Mouse (Mus musculus) hindbrain, embryonic 15.5 days (tissue): ENCODE data around the gene Sh3tc1. TPM values are rescaled to one million over a fixed set of nuclear protein-coding genes. Genes with fewer than 3 reads are reported as not detected.

Experiments
- ATAC-seq: fragments of 200-750 bp; cut with Nextera tagmentation; 2 replicates; pipeline ENCODE4 v1.8.0; 2017; ENCODE audit warnings: low read depth, moderate number of reproducible peaks, moderate TSS enrichment; ENCODE audit not compliant: low FRiP score
- H3K27ac ChIP-seq: fragments of 300-500 bp; sonication (generic); replicated peaks from 2 replicates; pipeline ENCODE4 v1.5.1; 2015; ENCODE audit warnings: mild to moderate bottlenecking, inconsistent platforms
- H3K27me3 ChIP-seq: fragments of 300-500 bp; sonication (generic); 2 replicates; pipeline ENCODE4 v1.6.1; 2015; ENCODE audit warnings: control low read depth, inconsistent platforms
- H3K36me3 ChIP-seq: fragments of 300-500 bp; sonication (generic); 2 replicates; pipeline ENCODE4 v1.6.1; 2015; ENCODE audit warnings: control low read depth, inconsistent platforms
- H3K4me1 ChIP-seq: fragments of 300-500 bp; sonication (generic); replicated peaks from 2 replicates; pipeline ENCODE4 v1.6.1; 2015; ENCODE audit warnings: control low read depth, inconsistent platforms
- H3K4me2 ChIP-seq: fragments of 300-500 bp; sonication (generic); 2 replicates; pipeline ENCODE4 v1.6.1; 2015; ENCODE audit warnings: moderate library complexity, mild to moderate bottlenecking, inconsistent platforms
- H3K4me3 ChIP-seq: fragments of 300-500 bp; sonication (generic); 2 replicates; pipeline ENCODE4 v1.5.1; 2015; ENCODE audit warnings: mild to moderate bottlenecking, inconsistent platforms
- H3K9ac ChIP-seq: fragments of 300-500 bp; sonication (generic); 2 replicates; pipeline ENCODE4 v1.6.1; 2015; ENCODE audit warnings: inconsistent platforms
- H3K9me3 ChIP-seq: fragments of 300-500 bp; sonication (generic); 2 replicates; pipeline ENCODE4 v1.6.1; 2016; ENCODE audit warnings: control low read depth, inconsistent platforms
- WGBS: fragments of 180-500 bp; shearing (Covaris S2); methylation state at CpG from one replicate; pipeline ENCODE4 v1.1.7; 2015; 5-methylcytosine and 5-hydroxymethylcytosine counted together
- polyA plus RNA-seq: library from polyadenylated mRNA; unstranded; fragments of >200 nt; fragmentation: Nextera tagmentation; extraction: Ambion mirVana; gene quantifications from 2 replicates; pipeline ENCODE4 v1.2.1, GENCODE M21; 2015

Sh3tc1 gene
- polyA plus RNA-seq, 1 experiment from 2014 or later = 2.9 TPM

DNA sequence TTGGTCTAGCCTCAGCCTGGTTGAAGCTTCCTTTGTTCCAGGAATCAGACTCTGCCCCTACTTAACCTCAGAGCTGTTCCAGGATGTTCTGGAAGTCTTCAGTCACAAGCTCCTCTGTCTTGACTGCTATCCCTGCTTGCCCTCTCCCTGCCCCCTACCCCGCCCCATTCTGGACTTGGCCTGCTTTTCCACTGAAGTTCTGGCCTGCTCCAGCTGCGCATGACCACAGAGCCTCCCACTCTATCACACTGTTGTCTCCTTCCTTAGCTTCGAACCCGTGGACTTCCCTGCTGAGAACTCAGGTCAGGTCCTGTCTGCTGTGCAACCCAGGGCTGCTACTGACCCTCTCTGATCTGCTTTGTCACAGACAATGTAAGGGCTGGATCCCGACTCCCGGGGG lies 26.1 kb upstream of the Sh3tc1 start:
- H3K4me2 ChIP-seq = no peak overlapping the region
- no peaks in the 10 kb centered on the region for H3K27me3 ChIP-seq
- no peaks in the 10 kb centered on the region for H3K36me3 ChIP-seq
- H3K4me3 ChIP-seq = no peak overlapping the region
- WGBS = 92% methylated on average over 6 of the region's 6 CpGs
- 0 out of 2 replicates have a peak, but pooled peaks cover 6% of the 10 kb centered on the region for H3K4me1 ChIP-seq
- H3K9me3 ChIP-seq = no peaks in the 10 kb centered on the region
- ATAC-seq = no peak
- no peak overlapping the region for H3K9ac ChIP-seq
- H3K27ac ChIP-seq = no peak overlapping the region

DNA sequence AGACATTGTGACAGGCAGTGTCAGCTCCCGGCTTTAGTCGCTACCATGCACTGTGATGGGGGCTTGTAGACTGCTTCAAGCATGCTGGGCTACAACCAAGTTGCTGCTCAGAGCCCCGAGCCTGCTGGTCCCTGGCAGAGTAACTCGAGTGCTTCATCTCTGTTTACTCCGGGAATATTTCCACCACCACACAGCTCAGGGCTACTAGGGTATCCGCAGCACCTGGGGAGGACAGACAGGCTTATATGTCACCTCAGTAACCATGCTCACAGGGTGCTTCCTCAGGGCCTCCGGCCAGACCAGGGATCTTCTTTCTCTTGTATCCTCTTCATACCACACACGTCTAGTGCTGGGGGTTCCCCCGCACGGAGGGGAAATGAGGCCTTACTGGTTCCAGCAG lies 23.1 kb upstream of the Sh3tc1 start:
- H3K27ac ChIP-seq = no peak overlapping the region
- H3K4me3 ChIP-seq = no peak overlapping the region
- 76% methylated on average over 10 of the region's 10 CpGs for WGBS
- ATAC-seq = no peak
- no peak overlapping the region for H3K9ac ChIP-seq
- H3K4me2 ChIP-seq = no peak overlapping the region
- H3K4me1 ChIP-seq = peaks cover 23% of the 10 kb centered on the region
- peaks cover 19% of the 10 kb centered on the region for H3K27me3 ChIP-seq
- no peaks in the 10 kb centered on the region for H3K36me3 ChIP-seq
- no peaks in the 10 kb centered on the region for H3K9me3 ChIP-seq

GRCm38 (mm10) chr5:35762388-35762787 lies 22.6 kb upstream of the Sh3tc1 start:
- Histone ChIP-seq H3K9ac (no peak overlapping the region), H3K9me3 (no peaks in the 10 kb centered on the region), H3K36me3 (no peaks in the 10 kb centered on the region), H3K4me3 (no peak overlapping the region), H3K27me3 (peaks cover 19% of the 10 kb centered on the region), H3K4me1 (peaks cover 23% of the 10 kb centered on the region), H3K27ac (no peak overlapping the region), H3K4me2 (no peak overlapping the region)
- WGBS = 61% methylated on average over 5 of the region's 5 CpGs
- no peak for ATAC-seq

DNA sequence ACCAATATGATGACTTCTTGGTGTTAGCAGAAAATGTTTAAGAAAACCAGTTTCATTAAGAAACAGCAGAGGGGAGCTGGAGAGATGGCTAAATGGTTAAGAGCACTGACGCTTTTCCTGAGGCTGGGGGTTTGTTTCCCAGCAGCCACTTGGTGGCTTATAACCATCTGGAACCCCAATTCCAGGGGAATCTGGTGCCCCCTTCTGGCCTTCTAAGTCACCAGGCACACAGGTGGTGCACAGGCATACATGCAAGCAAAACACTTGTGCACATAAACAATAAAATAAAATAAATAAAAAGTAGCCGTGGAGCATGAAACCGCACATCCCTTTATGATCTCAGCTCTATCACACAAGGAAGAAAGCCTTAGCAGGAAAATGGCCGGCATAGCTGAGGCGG lies 21.5 kb upstream of the Sh3tc1 start:
- Histone ChIP-seq H3K4me2 (no peak overlapping the region), H3K27ac (no peak overlapping the region), H3K27me3 (peaks cover 19% of the 10 kb centered on the region), H3K9me3 (no peaks in the 10 kb centered on the region), H3K9ac (no peak overlapping the region), H3K4me3 (no peak overlapping the region), H3K4me1 (peaks cover 32% of the 10 kb centered on the region), H3K36me3 (no peaks in the 10 kb centered on the region)
- no peak for ATAC-seq
- WGBS = 75% methylated on average over 5 of the region's 5 CpGs

DNA sequence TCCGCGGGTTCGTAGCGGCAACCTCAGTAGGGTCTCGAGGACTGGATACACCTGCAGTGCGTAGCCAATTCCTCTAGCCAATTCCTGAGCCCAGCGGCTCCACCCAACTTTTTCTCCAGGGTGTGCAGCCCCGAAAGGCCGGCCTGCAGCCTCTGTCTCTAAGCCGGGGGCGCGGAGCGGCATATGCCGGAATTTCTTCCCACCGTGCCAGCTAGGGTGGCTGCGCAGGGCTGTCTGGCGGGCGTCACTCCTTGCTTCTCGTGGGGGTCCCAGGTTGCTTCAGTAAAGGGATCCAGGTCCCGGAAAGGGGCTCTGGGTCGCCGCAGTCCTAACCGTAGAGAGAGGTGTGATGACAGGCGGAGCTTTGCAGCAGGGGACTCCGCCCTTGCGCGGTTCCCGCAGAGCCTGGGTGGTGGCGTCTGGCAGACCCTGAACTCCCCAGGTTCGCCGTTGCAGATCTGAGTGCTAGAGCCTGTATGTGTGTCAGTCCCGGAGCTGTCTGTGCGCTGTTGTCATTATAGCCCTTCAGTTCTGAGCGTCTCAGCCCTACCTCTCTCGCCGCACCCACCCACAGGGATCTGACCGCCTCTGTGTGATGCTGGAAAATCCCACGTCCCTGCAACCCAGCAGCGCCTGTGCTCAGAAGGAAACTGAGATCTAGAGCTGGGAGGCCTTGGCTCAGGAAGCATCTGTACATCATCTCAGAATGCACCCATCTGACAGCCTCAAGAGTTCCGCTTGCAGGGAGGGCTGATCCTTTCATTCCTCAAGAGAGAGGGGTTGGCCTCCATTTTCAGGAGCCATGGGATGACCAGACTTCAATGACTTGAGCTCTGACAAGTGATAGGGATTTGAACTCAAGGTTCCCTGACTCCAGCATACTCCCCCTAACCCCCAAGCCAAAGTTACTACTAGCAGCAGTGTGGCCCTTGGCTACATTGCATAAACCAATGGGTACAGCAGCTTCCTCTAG lies 18.6 kb upstream of the Sh3tc1 start:
- peaks cover 34% of the 10 kb centered on the region for H3K4me1 ChIP-seq
- peak overlapping the region; percentile 89 for H3K4me2 ChIP-seq
- H3K9me3 ChIP-seq = no peaks in the 10 kb centered on the region
- ATAC-seq = peak; percentile 28
- no peaks in the 10 kb centered on the region for H3K36me3 ChIP-seq
- H3K9ac ChIP-seq = peak overlapping the region; percentile 62
- peak overlapping the region; percentile 74 for H3K27ac ChIP-seq
- H3K4me3 ChIP-seq = peak overlapping the region; percentile 59
- WGBS = 2% methylated on average over 40 of the region's 40 CpGs
- H3K27me3 ChIP-seq = peaks cover 19% of the 10 kb centered on the region

DNA sequence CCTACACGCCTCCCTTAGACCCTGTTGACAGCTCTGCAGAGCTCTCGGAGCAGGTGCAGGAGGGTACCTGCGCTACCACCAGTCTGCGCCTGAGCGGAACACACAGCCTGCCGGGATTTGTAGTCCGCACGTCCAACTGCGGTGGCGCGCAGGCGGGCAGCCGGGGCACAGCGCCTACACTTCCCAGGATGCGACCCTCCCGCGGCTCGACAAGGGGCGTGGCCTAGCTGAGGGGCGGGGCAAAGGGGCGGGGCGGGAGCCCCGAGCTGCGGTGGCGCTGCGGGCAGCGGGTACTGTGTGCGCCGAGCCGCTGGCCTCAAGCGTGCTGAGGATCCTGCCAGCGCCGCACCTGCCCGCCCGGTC lies 17.8 kb upstream of the Sh3tc1 start, which contains the start of gene Ablim2:
Ablim2 (plus strand) TSS at position 242 of the 363 bp plus-strand sequence.
- Histone ChIP-seq H3K4me1 (peaks cover 34% of the 10 kb centered on the region), H3K9ac (peak within 1 kb of the TSS; percentile 62), H3K9me3 (no peaks in the 10 kb centered on the region), H3K4me2 (peak within 1 kb of the TSS; percentile 89), H3K36me3 (no peaks in the 10 kb centered on the region), H3K27ac (peak within 1 kb of the TSS; percentile 79), H3K27me3 (peaks cover 19% of the 10 kb centered on the region), H3K4me3 (peak within 1 kb of the TSS; percentile 59)
- ATAC-seq = peak; percentile 97
- WGBS = under 1% methylated on average over 32 of the region's 35 CpGs

GRCm38 (mm10) chr5:35756997-35757638 lies 17.3 kb upstream of the Sh3tc1 start:
- no peaks in the 10 kb centered on the region for H3K9me3 ChIP-seq
- H3K4me1 ChIP-seq = peaks cover 31% of the 10 kb centered on the region
- no peaks in the 10 kb centered on the region for H3K36me3 ChIP-seq
- ATAC-seq = peak; percentile 51
- H3K27me3 ChIP-seq = peaks cover 19% of the 10 kb centered on the region
- peak overlapping the region; percentile 79 for H3K27ac ChIP-seq
- peak overlapping the region; percentile 89 for H3K4me2 ChIP-seq
- 7% methylated on average over 24 of the region's 26 CpGs for WGBS
- peak overlapping the region; percentile 42 for H3K9ac ChIP-seq
- H3K4me3 ChIP-seq = peak overlapping the region; percentile 59

DNA sequence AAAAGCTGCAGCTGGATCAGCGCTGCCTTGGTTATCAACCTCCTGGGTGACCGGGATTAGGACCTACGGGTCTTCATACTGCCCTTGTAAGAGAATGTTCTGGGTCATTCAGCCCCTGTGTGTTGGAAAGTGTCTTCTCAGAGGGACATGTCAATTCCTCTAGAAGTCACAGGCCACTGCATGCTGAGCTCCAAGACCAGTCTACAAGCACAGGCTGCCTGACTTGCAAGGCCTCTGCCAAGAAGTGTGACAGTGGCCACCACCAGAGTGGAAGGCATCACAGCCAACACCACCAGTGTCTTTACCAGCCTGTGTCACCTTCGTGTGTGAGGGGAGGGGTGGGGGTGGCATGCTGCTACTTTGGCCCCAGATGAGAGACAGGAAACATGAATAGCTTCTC lies 16.2 kb upstream of the Sh3tc1 start:
- no peak overlapping the region for H3K27ac ChIP-seq

DNA sequence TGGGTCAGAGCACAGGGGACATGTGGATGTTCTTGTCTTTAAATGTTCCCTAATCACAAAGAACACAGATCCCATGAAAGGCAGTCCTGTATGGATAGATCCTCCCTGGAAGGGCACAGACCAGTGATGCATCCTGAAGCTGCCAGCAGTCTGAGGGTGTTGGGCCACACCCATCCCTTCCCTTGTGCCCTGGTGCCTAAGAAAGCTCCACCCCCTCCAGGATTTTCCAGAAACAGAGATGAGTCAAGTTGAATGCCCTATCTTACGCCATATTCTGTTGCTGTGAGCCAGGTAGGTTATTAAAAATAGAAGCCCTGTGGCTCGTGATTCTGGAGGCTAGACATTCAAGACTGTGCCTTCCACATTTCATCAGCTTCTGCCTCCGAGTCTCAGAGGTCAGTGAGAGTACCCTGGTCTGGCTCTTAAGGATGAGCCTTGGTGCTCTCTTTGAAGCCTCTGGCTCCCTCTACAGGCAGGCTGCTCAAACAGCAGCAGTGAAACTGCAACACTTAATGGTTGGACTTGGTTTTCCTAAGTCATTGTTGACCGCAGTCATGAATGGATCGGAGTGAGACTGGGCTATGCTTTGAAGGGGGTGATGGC lies 15.4 kb upstream of the Sh3tc1 start:
- no peak overlapping the region for H3K9ac ChIP-seq
- H3K4me2 ChIP-seq = no peak overlapping the region
- no peaks in the 10 kb centered on the region for H3K36me3 ChIP-seq
- peaks cover 15% of the 10 kb centered on the region for H3K27me3 ChIP-seq
- no peak overlapping the region for H3K4me3 ChIP-seq
- 21% methylated on average over 5 of the region's 5 CpGs for WGBS
- no peak for ATAC-seq
- H3K4me1 ChIP-seq = peaks cover 31% of the 10 kb centered on the region
- no peaks in the 10 kb centered on the region for H3K9me3 ChIP-seq
- no peak overlapping the region for H3K27ac ChIP-seq

More for the DNA sequence above, 16.2 kb upstream of the Sh3tc1 start:
- H3K36me3 ChIP-seq = no peaks in the 10 kb centered on the region
- H3K9me3 ChIP-seq = no peaks in the 10 kb centered on the region
- 73% methylated on average over 4 of the region's 4 CpGs for WGBS
- no peak overlapping the region for H3K9ac ChIP-seq
- no peak overlapping the region for H3K4me2 ChIP-seq
- ATAC-seq = no peak
- H3K4me3 ChIP-seq = no peak overlapping the region
- peaks cover 31% of the 10 kb centered on the region for H3K4me1 ChIP-seq
- H3K27me3 ChIP-seq = peaks cover 19% of the 10 kb centered on the region

DNA sequence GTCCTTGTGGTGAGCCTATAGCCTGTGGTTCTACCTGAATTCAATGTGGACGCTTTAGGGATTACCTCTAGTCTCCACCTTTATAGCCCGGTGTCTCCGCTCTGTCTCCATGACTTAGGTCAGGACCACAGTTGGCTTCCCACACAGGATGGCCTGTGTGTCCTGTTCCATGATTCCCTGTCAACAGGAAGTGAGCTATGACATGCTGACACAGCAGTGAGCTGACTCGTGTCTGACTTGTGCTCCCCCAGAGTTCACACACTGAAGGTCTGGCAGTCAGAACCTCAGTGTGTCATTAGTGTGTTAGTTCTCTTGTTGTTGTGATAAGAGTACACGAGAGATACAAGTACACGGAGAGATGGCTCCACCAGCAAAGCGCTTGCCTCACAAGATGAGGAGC lies 11.2 kb upstream of the Sh3tc1 start:
- WGBS = 87% methylated on average over 7 of the region's 7 CpGs
- no peaks in the 10 kb centered on the region for H3K9me3 ChIP-seq
- H3K36me3 ChIP-seq = no peaks in the 10 kb centered on the region
- no peak for ATAC-seq
- no peak overlapping the region for H3K4me3 ChIP-seq
- no peak overlapping the region for H3K9ac ChIP-seq
- H3K27me3 ChIP-seq = no peaks in the 10 kb centered on the region
- H3K4me2 ChIP-seq = no peak overlapping the region
- no peaks in the 10 kb centered on the region for H3K4me1 ChIP-seq
- no peak overlapping the region for H3K27ac ChIP-seq

DNA sequence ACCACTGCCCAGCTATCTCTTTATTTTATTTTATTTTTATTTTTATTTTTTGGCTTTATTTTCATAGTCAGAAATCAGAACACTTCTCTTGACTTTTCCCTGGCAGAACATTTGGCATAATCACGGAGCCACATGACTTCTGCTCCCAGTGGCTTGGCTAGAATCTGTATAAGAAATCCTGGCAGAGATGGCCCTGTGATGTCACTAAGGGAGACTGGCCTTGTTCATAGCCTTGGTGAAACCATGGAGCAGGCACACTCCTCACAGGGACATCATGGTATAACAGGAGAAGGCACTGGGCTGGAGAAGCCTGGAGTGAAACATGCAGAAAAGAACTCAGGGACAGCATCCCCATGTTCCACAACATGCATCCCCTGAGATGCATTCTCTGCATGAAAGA lies 10.2 kb upstream of the Sh3tc1 start:
- Histone ChIP-seq H3K4me3 (no peak overlapping the region), H3K4me2 (no peak overlapping the region), H3K9ac (no peak overlapping the region), H3K27me3 (no peaks in the 10 kb centered on the region), H3K36me3 (no peaks in the 10 kb centered on the region), H3K4me1 (no peaks in the 10 kb centered on the region), H3K9me3 (no peaks in the 10 kb centered on the region), H3K27ac (no peak overlapping the region)
- 83% methylated on average over 1 of the region's 1 CpGs for WGBS
- no peak for ATAC-seq

DNA sequence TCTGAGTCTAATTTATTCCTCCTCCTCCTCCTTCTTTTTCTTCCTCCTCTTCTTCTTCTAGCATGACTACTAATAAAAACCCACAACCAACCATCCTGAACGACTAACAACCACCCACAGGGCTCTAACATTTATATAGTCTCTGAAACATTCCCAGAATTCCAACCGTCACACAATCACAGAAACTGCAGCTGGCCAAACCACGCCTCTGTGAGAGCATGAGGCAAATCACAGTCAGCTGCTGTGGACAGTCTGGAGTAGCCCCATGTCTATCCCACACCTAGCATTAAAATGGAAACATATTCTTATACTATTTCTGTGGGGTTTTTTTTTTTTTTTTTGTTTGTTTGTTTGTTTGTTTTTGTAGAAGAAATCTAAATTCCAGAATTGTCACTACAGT lies 9.6 kb upstream of the Sh3tc1 start:
- Histone ChIP-seq H3K9me3 (no peaks in the 10 kb centered on the region), H3K36me3 (no peaks in the 10 kb centered on the region), H3K27me3 (no peaks in the 10 kb centered on the region), H3K4me3 (no peak overlapping the region), H3K4me2 (no peak overlapping the region), H3K27ac (no peak overlapping the region), H3K4me1 (no peaks in the 10 kb centered on the region), H3K9ac (no peak overlapping the region)
- 65% methylated on average over 3 of the region's 3 CpGs for WGBS
- no peak for ATAC-seq
